Mouse (Mus musculus): ENCODE measurements around the gene Cdkn2d. TPM values are rescaled to one million over a fixed set of nuclear protein-coding genes. Genes with fewer than 3 reads are reported as not detected.

Gene Cdkn2d
- total RNA-seq, 2 experiments from 2014 or later = 151 to 305 TPM

- 0 out of 2 replicates have a peak, but pooled peaks have one; percentile 46 for ATAC-seq (replicated peaks; ENCODE audit: low FRiP score, poor library complexity, severe bottlenecking)
Observed at GRCm38 (mm10) chr9:21251116-21251735, 40.0 kb downstream of the Cdkn2d start.

GRCm38 (mm10) chr9:21250509-21250908, 40.7 kb downstream of the Cdkn2d start:
- ATAC-seq (replicated peaks; ENCODE audit: low FRiP score, poor library complexity, severe bottlenecking) = no peak

- no peak for ATAC-seq (replicated peaks; ENCODE audit: low FRiP score, poor library complexity, severe bottlenecking)
Observed at GRCm38 (mm10) chr9:21249629-21250508, 41.3 kb downstream of the Cdkn2d start.

- ATAC-seq (replicated peaks; ENCODE audit: low FRiP score, poor library complexity, severe bottlenecking) = peak; percentile 40; the same call in 1 of the 2 replicates
Observed at GRCm38 (mm10) chr9:21248326-21248725, 42.9 kb downstream of the Cdkn2d start, which contains the start of gene S1pr5. TSS of gene S1pr5 (minus strand) at chr9:21248443.

GRCm38 (mm10) chr9:21246342-21246741, 44.9 kb downstream of the Cdkn2d start:
- no peak for ATAC-seq (replicated peaks; ENCODE audit: low FRiP score, poor library complexity, severe bottlenecking)

GRCm38 (mm10) chr9:21245113-21245487, 46.1 kb downstream of the Cdkn2d start:
- ATAC-seq (replicated peaks; ENCODE audit: low FRiP score, poor library complexity, severe bottlenecking) = no peak

- ATAC-seq (replicated peaks; ENCODE audit: low FRiP score, poor library complexity, severe bottlenecking) = no peak
Observed at GRCm38 (mm10) chr9:21244428-21245112, 46.6 kb downstream of the Cdkn2d start.

GRCm38 (mm10) chr9:21243826-21244427, 47.3 kb downstream of the Cdkn2d start:
- ATAC-seq (replicated peaks; ENCODE audit: low FRiP score, poor library complexity, severe bottlenecking) = no peak

GRCm38 (mm10) chr9:21241343-21241742, 49.9 kb downstream of the Cdkn2d start:
- peak; percentile 75 for ATAC-seq (replicated peaks; ENCODE audit: low FRiP score, poor library complexity, severe bottlenecking)

- peak; percentile 6; the same call in 1 of the 2 replicates for ATAC-seq (replicated peaks; ENCODE audit: low FRiP score, poor library complexity, severe bottlenecking)
Observed at GRCm38 (mm10) chr9:21239465-21239848, 51.8 kb downstream of the Cdkn2d start.

- ATAC-seq (replicated peaks; ENCODE audit: low FRiP score, poor library complexity, severe bottlenecking) = peak; percentile 73
Observed at GRCm38 (mm10) chr9:21238733-21239464, 52.3 kb downstream of the Cdkn2d start, which contains the start of gene Keap1. TSS of gene Keap1 (minus strand) at chr9:21239361.

Other genes starting within 250 kb of the Cdkn2d start
- 6.8 TPM in 1 of 2 replicates, not detected in the other for gene Zglp1, start 224.3 kb downstream of the Cdkn2d start, total RNA-seq (2015; ENCODE audit: low replicate concordance)
- gene Zglp1, start 224.3 kb downstream of the Cdkn2d start, total RNA-seq (2017; ENCODE audit: low replicate concordance) = not detected in 2 replicates
- gene Gm49373, start 218.3 kb downstream of the Cdkn2d start, total RNA-seq (2015; ENCODE audit: low replicate concordance) = not detected in 2 replicates
- not detected in 2 replicates for gene Gm49373, start 218.3 kb downstream of the Cdkn2d start, total RNA-seq (2017; ENCODE audit: low replicate concordance)
- 13.0 and 19.8 TPM in 2 replicates for gene Fdx1l, start 217.8 kb downstream of the Cdkn2d start, total RNA-seq (2015; ENCODE audit: low replicate concordance)
- gene Fdx1l, start 217.8 kb downstream of the Cdkn2d start, total RNA-seq (2017; ENCODE audit: low replicate concordance) = 7.8 and 19.7 TPM in 2 replicates
- gene Gm38431, start 199.4 kb downstream of the Cdkn2d start, total RNA-seq (2015; ENCODE audit: low replicate concordance) = 30.6 and 34.0 TPM in 2 replicates
- 4.2 TPM in 1 of 2 replicates, not detected in the other for gene Gm38431, start 199.4 kb downstream of the Cdkn2d start, total RNA-seq (2017; ENCODE audit: low replicate concordance)
- gene Raver1, start 199.4 kb downstream of the Cdkn2d start, total RNA-seq (2015; ENCODE audit: low replicate concordance) = 18.4 and 23.4 TPM in 2 replicates
- 21.1 and 32.5 TPM in 2 replicates for gene Raver1, start 199.4 kb downstream of the Cdkn2d start, total RNA-seq (2017; ENCODE audit: low replicate concordance)
- gene Tyk2, start 160.2 kb downstream of the Cdkn2d start, total RNA-seq (2015; ENCODE audit: low replicate concordance) = 2.5 and 5.0 TPM in 2 replicates
- 4.7 and 5.0 TPM in 2 replicates for gene Tyk2, start 160.2 kb downstream of the Cdkn2d start, total RNA-seq (2017; ENCODE audit: low replicate concordance)
- gene Cdc37, start 141.4 kb downstream of the Cdkn2d start, total RNA-seq (2015; ENCODE audit: low replicate concordance) = 28.9 and 42.9 TPM in 2 replicates
- gene Cdc37, start 141.4 kb downstream of the Cdkn2d start, total RNA-seq (2017; ENCODE audit: low replicate concordance) = 68.0 and 76.5 TPM in 2 replicates
- 4.6 TPM in 1 of 2 replicates, not detected in the other for gene Pde4a, start 125.7 kb downstream of the Cdkn2d start, total RNA-seq (2015; ENCODE audit: low replicate concordance)
- gene Pde4a, start 125.7 kb downstream of the Cdkn2d start, total RNA-seq (2017; ENCODE audit: low replicate concordance) = 0.15 and 0.39 TPM in 2 replicates
- 13.8 and 25.2 TPM in 2 replicates for gene Keap1, start 52.0 kb downstream of the Cdkn2d start, total RNA-seq (2015; ENCODE audit: low replicate concordance)
- gene Keap1, start 52.0 kb downstream of the Cdkn2d start, total RNA-seq (2017; ENCODE audit: low replicate concordance) = 37.0 and 44.7 TPM in 2 replicates
- gene S1pr5, start 43.0 kb downstream of the Cdkn2d start, total RNA-seq (2015; ENCODE audit: low replicate concordance) = 2.5 TPM in 1 of 2 replicates, not detected in the other
- 0.13 and 0.53 TPM in 2 replicates for gene S1pr5, start 43.0 kb downstream of the Cdkn2d start, total RNA-seq (2017; ENCODE audit: low replicate concordance)
- gene Atg4d, start 26.1 kb downstream of the Cdkn2d start, total RNA-seq (2015; ENCODE audit: low replicate concordance) = 49.4 and 49.5 TPM in 2 replicates
- gene Atg4d, start 26.1 kb downstream of the Cdkn2d start, total RNA-seq (2017; ENCODE audit: low replicate concordance) = 73.9 and 162 TPM in 2 replicates
- gene Kri1, start 3.4 kb downstream of the Cdkn2d start, total RNA-seq (2015; ENCODE audit: low replicate concordance) = 19.7 and 49.4 TPM in 2 replicates
- gene Kri1, start 3.4 kb downstream of the Cdkn2d start, total RNA-seq (2017; ENCODE audit: low replicate concordance) = 18.2 and 48.8 TPM in 2 replicates
- gene Ap1m2, start 20.9 kb upstream of the Cdkn2d start, total RNA-seq (2015; ENCODE audit: low replicate concordance) = 0.36 and 0.84 TPM in 2 replicates
- gene Ap1m2, start 20.9 kb upstream of the Cdkn2d start, total RNA-seq (2017; ENCODE audit: low replicate concordance) = not detected in 2 replicates
- 15.9 and 35.7 TPM in 2 replicates for gene Slc44a2, start 29.3 kb upstream of the Cdkn2d start, total RNA-seq (2015; ENCODE audit: low replicate concordance)
- 14.4 and 22.3 TPM in 2 replicates for gene Slc44a2, start 29.3 kb upstream of the Cdkn2d start, total RNA-seq (2017; ENCODE audit: low replicate concordance)
- 31.4 and 34.8 TPM in 2 replicates for gene Ilf3, start 76.5 kb upstream of the Cdkn2d start, total RNA-seq (2015; ENCODE audit: low replicate concordance)
- 29.6 and 32.8 TPM in 2 replicates for gene Ilf3, start 76.5 kb upstream of the Cdkn2d start, total RNA-seq (2017; ENCODE audit: low replicate concordance)
- 4.7 TPM in 1 of 2 replicates, not detected in the other for gene Qtrt1, start 120.4 kb upstream of the Cdkn2d start, total RNA-seq (2015; ENCODE audit: low replicate concordance)
- 0.98 and 4.0 TPM in 2 replicates for gene Qtrt1, start 120.4 kb upstream of the Cdkn2d start, total RNA-seq (2017; ENCODE audit: low replicate concordance)
- gene Dnm2, start 133.5 kb upstream of the Cdkn2d start, total RNA-seq (2015; ENCODE audit: low replicate concordance) = 129 and 138 TPM in 2 replicates
- gene Dnm2, start 133.5 kb upstream of the Cdkn2d start, total RNA-seq (2017; ENCODE audit: low replicate concordance) = 181 and 184 TPM in 2 replicates
- gene Tmed1, start 218.8 kb upstream of the Cdkn2d start, total RNA-seq (2015; ENCODE audit: low replicate concordance) = 6.7 TPM in 1 of 2 replicates, not detected in the other
- gene Tmed1, start 218.8 kb upstream of the Cdkn2d start, total RNA-seq (2017; ENCODE audit: low replicate concordance) = 1.8 and 2.0 TPM in 2 replicates
- gene AB124611, start 234.8 kb upstream of the Cdkn2d start, total RNA-seq (2015; ENCODE audit: low replicate concordance) = 35.0 and 42.3 TPM in 2 replicates
- gene AB124611, start 234.8 kb upstream of the Cdkn2d start, total RNA-seq (2017; ENCODE audit: low replicate concordance) = 17.2 and 18.6 TPM in 2 replicates